Mouse (Mus musculus): Measurements from ENCODE around the gene Sbno2.
"Not testable (repeated sequence)": the region's sequence is repeated elsewhere in the genome, so short reads cannot be mapped to it uniquely, and the experiment has no call there.

The Sbno2 gene

GRCm38 (mm10) chr10:80057683-80058326 lies 47.6 kb downstream of the Sbno2 start:
- DNase-seq (ENCODE audit: low spot score in 2 of 2), result no peak

GRCm38 (mm10) chr10:80056976-80057682 lies 48.2 kb downstream of the Sbno2 start:
- DNase-seq (ENCODE audit: low spot score in 2 of 2), result no peak

GRCm38 (mm10) chr10:80056506-80056905 lies 48.9 kb downstream of the Sbno2 start:
- DNase-seq (ENCODE audit: low spot score in 2 of 2), result no peak

- DNase-seq (ENCODE audit: low spot score in 2 of 2), result no peak
These were observed 49.5 kb downstream of the Sbno2 start for GRCm38 (mm10) chr10:80055891-80056290.

DNA sequence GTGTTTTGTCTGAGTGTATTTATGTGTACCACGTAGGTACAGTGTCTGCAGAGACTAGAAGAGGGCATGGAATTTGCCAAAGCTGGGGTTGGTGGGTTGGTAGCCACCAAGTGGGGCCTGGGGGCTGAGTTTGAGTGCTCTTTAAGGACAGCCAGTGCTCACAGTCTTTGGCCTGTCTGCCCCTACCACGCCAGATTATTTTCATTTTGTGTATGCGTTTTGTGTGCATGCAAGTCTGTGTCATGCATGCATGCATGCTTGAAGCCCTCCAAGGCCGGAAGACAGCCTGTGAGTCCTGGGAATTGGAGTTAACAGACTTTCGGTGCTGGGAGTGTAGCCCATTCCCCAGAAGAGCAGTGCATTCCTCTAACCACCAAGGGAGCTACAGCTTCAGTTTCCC lies 50.0 kb downstream of the Sbno2 start:
- no peak for DNase-seq (ENCODE audit: low spot score in 2 of 2)

DNA sequence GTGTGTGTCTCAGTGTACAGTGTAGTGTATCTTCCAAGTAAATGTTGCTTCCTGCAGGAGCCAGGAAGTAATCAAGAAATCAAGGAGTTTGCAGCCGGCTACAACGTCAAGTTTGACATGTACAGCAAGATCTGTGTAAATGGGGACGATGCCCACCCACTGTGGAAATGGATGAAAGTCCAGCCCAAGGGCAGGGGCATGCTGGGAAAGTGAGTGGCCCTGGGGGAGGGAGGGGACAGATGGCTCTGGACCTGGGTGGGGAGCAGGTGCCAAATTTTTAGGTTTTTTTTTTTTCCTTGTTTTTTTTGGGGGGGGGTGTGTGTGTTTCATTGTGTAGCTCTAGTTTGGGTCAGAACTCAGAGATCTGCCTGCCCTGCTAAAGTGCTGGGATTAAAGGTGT lies 50.5 kb downstream of the Sbno2 start:
- DNase-seq (ENCODE audit: low spot score in 2 of 2), result not testable (repeated sequence)

DNA sequence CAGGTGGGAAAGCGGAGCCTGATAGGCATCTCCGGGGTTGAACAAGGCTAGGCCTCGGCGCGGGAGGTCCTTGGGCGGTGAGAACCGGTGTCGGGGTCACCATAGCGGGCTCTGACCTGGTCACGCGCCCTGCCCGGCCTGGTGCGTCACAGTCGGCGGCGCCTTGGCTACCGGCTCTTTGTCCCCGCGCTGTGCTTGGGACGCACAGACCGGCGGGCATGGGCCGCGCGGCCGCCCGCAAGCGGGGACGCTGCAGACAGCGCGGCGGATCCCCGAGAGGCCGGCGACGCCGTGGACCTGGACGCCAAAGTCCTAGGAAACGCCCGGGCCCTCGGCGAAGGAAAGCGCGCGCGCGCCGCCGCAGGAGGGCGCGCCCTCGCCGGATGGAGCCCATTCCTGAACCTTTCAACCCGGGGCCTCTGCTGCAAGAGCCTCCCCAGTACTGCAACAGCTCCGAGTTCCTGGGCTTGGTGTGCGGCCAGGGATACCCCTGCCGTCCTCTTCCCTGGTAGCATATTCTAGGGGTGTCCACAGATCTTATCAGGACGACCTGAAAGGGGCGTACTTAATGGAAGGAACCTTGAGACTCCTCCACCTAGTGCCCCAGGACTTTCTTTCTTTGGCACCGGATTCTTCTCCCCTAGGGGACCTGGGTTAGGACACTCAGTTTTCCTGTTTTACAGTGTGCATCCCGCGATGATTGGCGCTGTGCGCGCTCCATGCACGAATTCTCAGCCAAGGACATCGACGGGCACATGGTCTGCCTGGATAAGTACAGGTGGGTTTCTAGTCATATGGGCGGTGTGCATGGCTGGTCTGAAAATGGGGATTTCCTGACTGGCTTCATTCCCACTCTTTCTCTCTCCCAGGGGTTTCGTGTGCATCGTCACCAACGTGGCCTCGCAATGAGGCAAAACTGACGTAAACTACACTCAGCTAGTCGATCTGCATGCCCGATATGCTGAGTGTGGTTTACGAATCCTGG lies 51.2 kb downstream of the Sbno2 start:
- peak; percentile 48 to 68 for DNase-seq (ENCODE audit: low spot score in 2 of 2)

- peak; percentile 99 to 100 for DNase-seq (ENCODE audit: low spot score in 2 of 2)
These were observed 52.1 kb downstream of the Sbno2 start for GRCm38 (mm10) chr10:80053259-80053780.

- DNase-seq (ENCODE audit: low spot score in 2 of 2), result no peak
These were observed 53.0 kb downstream of the Sbno2 start for GRCm38 (mm10) chr10:80052374-80052764.

- DNase-seq (ENCODE audit: low spot score in 2 of 2), result peak; percentile 48 to 70
These were observed 53.6 kb downstream of the Sbno2 start for GRCm38 (mm10) chr10:80051618-80052373.

GRCm38 (mm10) chr10:80050885-80051617 lies 54.3 kb downstream of the Sbno2 start:
- no peak for DNase-seq (ENCODE audit: low spot score in 2 of 2)

DNA sequence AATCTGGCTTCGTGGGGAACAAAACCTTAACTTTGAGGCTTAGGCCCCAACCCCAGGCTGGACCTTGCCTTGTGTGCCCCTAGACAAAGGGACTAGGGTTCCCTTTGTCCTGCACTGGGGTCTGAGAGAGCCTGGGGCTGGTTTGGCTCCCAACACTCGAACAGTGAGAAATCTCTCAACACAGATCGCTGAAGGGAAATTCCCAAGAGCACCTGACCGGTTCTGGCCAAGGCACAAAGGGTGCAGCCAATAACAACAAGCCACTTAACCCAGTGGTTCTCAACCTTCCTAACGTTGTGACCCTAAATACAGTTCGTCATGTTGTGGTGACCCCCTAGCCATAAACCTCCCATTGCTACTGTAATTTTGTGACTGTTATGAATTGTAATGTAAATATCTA lies 55.1 kb downstream of the Sbno2 start:
- DNase-seq (ENCODE audit: low spot score in 2 of 2), result no peak

DNA sequence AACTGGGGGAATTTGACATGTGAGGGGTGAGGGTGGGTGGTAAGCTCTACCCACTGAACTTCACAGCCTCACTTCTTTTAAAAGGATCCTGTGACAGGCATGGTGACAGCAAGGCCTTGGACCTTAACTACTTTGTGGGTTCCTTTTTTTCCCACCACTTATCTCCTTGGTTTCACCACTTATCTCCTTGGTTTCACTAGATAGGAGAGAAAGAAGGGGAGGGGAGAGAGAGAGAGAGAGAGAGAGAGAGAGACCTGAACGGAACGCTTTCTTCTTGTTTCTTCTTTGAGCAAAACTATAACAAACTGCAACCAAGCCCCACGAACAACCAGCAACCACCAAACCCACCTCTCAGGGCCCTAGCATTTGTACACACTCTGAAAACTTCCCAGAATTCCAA lies 56.5 kb downstream of the Sbno2 start:
- DNase-seq (ENCODE audit: low spot score in 2 of 2), result no peak

DNA sequence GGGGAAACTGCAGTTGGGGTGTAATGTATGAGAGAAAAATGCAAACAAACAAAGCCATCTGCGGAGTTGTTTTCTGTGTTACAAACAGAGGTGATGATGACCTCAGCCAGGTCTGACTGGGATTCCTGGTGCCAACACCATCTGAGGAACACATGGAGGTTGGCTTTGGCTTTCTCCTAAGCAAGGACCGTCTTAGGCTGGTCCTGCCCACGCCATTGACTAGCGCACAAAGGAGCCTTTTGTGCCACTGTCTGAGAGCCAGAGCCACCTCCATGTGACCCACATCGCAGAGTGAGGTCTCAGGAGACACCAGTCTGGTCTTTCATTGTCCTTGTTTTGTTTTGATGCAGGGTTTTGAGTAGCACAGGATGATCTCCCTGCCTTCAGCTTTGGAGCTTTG lies 57.0 kb downstream of the Sbno2 start:
- DNase-seq (ENCODE audit: low spot score in 2 of 2), result no peak

- DNase-seq (ENCODE audit: low spot score in 2 of 2), result no peak
These were observed 58.3 kb downstream of the Sbno2 start, which contains the start of gene Gpx4 for GRCm38 (mm10) chr10:80047041-80047565. TSS of gene Gpx4 (plus strand) at chr10:80047166.

DNA sequence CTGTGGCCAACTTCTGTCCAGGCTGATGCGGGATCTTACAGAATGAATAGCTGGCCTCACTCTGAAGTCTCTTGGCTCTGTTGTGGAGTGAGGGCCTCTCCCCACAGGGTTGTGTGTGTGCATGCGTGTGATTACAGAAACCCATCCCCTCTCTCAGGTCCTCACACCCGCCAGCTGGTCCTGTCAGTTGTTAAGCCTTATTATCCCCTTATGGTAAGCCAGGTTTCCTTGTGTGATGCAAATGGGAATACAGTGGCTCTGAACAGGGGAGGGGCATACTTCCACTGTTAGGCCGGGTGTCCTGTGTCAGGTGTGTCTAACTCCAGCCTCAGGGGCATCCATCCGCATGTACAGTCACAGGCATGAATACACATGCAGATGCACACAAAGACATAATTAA lies 59.6 kb downstream of the Sbno2 start:
- DNase-seq (ENCODE audit: low spot score in 2 of 2), result no peak

DNA sequence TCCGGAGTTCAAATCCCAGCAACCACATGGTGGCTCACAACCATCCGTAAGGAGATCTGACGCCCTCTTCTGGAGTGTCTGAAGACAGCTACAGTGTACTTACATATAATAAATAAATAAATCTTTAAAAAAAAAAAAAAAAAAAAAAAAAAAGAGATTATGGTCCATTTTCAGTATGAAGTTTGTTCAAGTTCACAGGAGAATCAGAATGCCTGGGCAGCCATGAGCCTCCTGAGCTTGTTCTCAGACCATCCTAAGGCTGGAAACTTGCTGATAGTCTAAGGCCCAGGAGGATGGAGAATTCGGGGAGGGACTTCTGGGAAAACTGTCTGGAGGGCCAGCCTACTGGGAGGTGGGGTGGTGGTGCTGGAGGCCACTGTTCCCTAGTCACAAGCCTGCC lies 60.0 kb downstream of the Sbno2 start:
- not testable (repeated sequence) for DNase-seq (ENCODE audit: low spot score in 2 of 2)

- no peak for DNase-seq (ENCODE audit: low spot score in 2 of 2)
These were observed 61.3 kb downstream of the Sbno2 start for GRCm38 (mm10) chr10:80044087-80044486.

- DNase-seq (ENCODE audit: low spot score in 2 of 2), result not testable (repeated sequence)
These were observed 63.8 kb downstream of the Sbno2 start for GRCm38 (mm10) chr10:80041409-80042060.

DNA sequence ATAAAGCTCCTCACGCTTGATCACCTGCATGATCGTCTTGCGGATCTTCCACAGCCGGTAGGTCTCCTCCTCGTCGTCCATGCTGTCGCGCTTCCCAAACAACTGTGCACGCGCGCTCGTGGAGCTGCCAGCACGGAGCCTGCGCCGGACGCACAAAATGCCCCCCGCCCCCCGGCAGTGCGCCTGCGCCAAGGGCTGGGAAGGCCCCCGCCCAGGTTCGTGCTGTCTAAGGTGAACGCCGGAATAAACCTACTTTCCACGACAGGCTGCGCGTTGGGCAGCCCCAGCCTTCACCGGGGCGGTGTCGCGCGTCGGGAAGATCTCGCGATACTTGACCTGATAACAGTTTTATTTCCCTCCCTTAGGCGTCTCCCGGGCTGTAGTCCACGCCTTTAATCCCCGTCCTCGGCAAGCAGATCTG lies 65.8 kb downstream of the Sbno2 start, which contains the start of gene Polr2e:
Gene Polr2e (minus strand): TSS at position 237 of the 421 bp plus-strand sequence.
- peak; percentile 98 to 99 for DNase-seq (ENCODE audit: low spot score in 2 of 2)
